Mouse (Mus musculus) adrenal gland, adult 10 weeks (tissue): ENCODE results near the gene U2af2. TPM values are rescaled to one million over a fixed set of nuclear protein-coding genes. Genes with fewer than 3 reads are reported as not detected.

Source experiments
- polyA plus RNA-seq: library from polyadenylated mRNA; stranded (reverse); fragments of 350-450 nt; fragmentation: Illumina TruSeq; extraction: RNeasy Lipid Tissue Mini Kit (QIAGEN cat#74804); gene quantifications from one replicate; pipeline ENCODE4 v1.2.3, GENCODE M21; 2014; ENCODE audit warnings: low read depth, low replicate concordance

U2af2 gene
- polyA plus RNA-seq: 12.6 TPM

GRCm38 (mm10) chr7:5061774-5062359, at the start of gene U2af2:
Gene U2af2, plus strand, starts transcription at chr7:5062143.

GRCm38 (mm10) chr7:5014251-5015117, 47.5 kb upstream of the U2af2 start, which contains the start of the genes Zfp524 and Fiz1:
Gene Zfp524, plus strand, starts transcription at chr7:5014415.
Gene Fiz1, minus strand, starts transcription at chr7:5014697.

GRCm38 (mm10) chr7:5015118-5016001, 46.6 kb upstream of the U2af2 start, which contains the start of gene Gm44973:
Gene Gm44973, plus strand, starts transcription at chr7:5015496.

GRCm38 (mm10) chr7:5020000-5020681, 41.8 kb upstream of the U2af2 start, which contains the start of the genes Zfp865 and Ccdc106:
Gene Zfp865, plus strand, starts transcription at chr7:5020376.
Gene Ccdc106, plus strand, starts transcription at chr7:5020553.

GRCm38 (mm10) chr7:5033818-5034217, 28.1 kb upstream of the U2af2 start, which contains the start of gene 4632433K11Rik:
Gene 4632433K11Rik, plus strand, starts transcription at chr7:5034118.

GRCm38 (mm10) chr7:5038109-5038732, 23.7 kb upstream of the U2af2 start, which contains the start of gene Zfp784:
Gene Zfp784, minus strand, starts transcription at chr7:5038446.

GRCm38 (mm10) chr7:5051193-5052192, 10.4 kb upstream of the U2af2 start, which contains the start of gene Zfp580:
Gene Zfp580, plus strand, starts transcription at chr7:5051538.

GRCm38 (mm10) chr7:5080010-5080751, 18.2 kb downstream of the U2af2 start, which contains the start of gene Epn1:
Gene Epn1, plus strand, starts transcription at chr7:5080235.

GRCm38 (mm10) chr7:5116850-5117249, 54.9 kb downstream of the U2af2 start, which contains the start of gene Rfpl4:
Gene Rfpl4, minus strand, starts transcription at chr7:5116950.

GRCm38 (mm10) chr7:5125549-5126406, 63.8 kb downstream of the U2af2 start, which contains the start of gene Rasl2-9:
Gene Rasl2-9, minus strand, starts transcription at chr7:5125950.

Other genes starting within 250 kb of the U2af2 start
- 4.3 TPM for gene Ube2s, start 249.6 kb upstream of the U2af2 start, polyA plus RNA-seq
- gene Shisa7, start 217.4 kb upstream of the U2af2 start, polyA plus RNA-seq: 1.0 TPM
- 3.3 TPM for gene Isoc2b, start 191.9 kb upstream of the U2af2 start, polyA plus RNA-seq
- 2.7 TPM for gene Isoc2a, start 185.0 kb upstream of the U2af2 start, polyA plus RNA-seq
- not detected for gene Gm36210, start 155.6 kb upstream of the U2af2 start, polyA plus RNA-seq
- not detected for gene Zfp628, start 146.9 kb upstream of the U2af2 start, polyA plus RNA-seq
- gene Nat14, start 140.1 kb upstream of the U2af2 start, polyA plus RNA-seq: 1.2 TPM
- not detected for gene Ssc5d, start 136.4 kb upstream of the U2af2 start, polyA plus RNA-seq
- not detected for gene Sbk2, start 97.7 kb upstream of the U2af2 start, polyA plus RNA-seq
- gene Sbk3, start 91.0 kb upstream of the U2af2 start, polyA plus RNA-seq: not detected
- gene Zfp579, start 66.0 kb upstream of the U2af2 start, polyA plus RNA-seq: 7.5 TPM
- not detected for gene Zfp524, start 47.7 kb upstream of the U2af2 start, polyA plus RNA-seq
- gene Fiz1, start 47.4 kb upstream of the U2af2 start, polyA plus RNA-seq: 12.4 TPM
- not detected for gene Gm44973, start 46.6 kb upstream of the U2af2 start, polyA plus RNA-seq
- 4.8 TPM for gene Zfp865, start 41.8 kb upstream of the U2af2 start, polyA plus RNA-seq
- not detected for gene Ccdc106, start 41.6 kb upstream of the U2af2 start, polyA plus RNA-seq
- gene 4632433K11Rik, start 28.0 kb upstream of the U2af2 start, polyA plus RNA-seq: 4.7 TPM
- gene Zfp784, start 23.7 kb upstream of the U2af2 start, polyA plus RNA-seq: 3.0 TPM
- 0.58 TPM for gene Zfp580, start 10.6 kb upstream of the U2af2 start, polyA plus RNA-seq
- gene Epn1, start 18.1 kb downstream of the U2af2 start, polyA plus RNA-seq: 2.2 TPM
- not detected for gene Rfpl4, start 54.8 kb downstream of the U2af2 start, polyA plus RNA-seq
- gene Rasl2-9, start 63.8 kb downstream of the U2af2 start, polyA plus RNA-seq: 1.5 TPM
- not detected for gene Vmn1r55, start 87.5 kb downstream of the U2af2 start, polyA plus RNA-seq
- not detected for gene Vmn1r56, start 134.6 kb downstream of the U2af2 start, polyA plus RNA-seq
- gene Vmn1r57, start 156.3 kb downstream of the U2af2 start, polyA plus RNA-seq: not detected